9 mouse cellular contexts compared by ENCODE assay signal in genomic region chr10:9674561-9675521, GRCm38 (mm10). TPM values are rescaled to one million over a fixed set of nuclear protein-coding genes. Genes with fewer than 3 reads are reported as not detected.
A peak's percentile ranks its signal among the peaks of the same experiment; 100 is the strongest.
DNase-seq lines count a peak whose midpoint lies in the region; ATAC-seq and TF ChIP-seq lines count a peak whose summit lies in the region.
"Had no signal": no experiment of that assay in that cellular context is flagged by ENCODE, and none has a peak within 500 bp of the region (broad histone marks: within the 10 kb centered on the region; RNA-seq: fewer than 3 reads in every experiment).

Samd5 (minus strand) TSS chr10:9675208.

- peak; percentile 15 for DNase-seq in kidney, adult 11 months
- no peak for DNase-seq in kidney, adult 8-10 months
- DNase-seq in embryonic facial prominence, embryonic 11.5 days (ENCODE audit: low spot score): peak; percentile 72
- DNase-seq in heart, adult 2 months: peak; percentile 83
- DNase-seq in kidney, adult 9 months: peak; percentile 4
- DNase-seq in liver, embryonic 11.5 days (ENCODE audit: low spot score): peak; percentile 57
- DNase-seq in urinary bladder, postnatal 14 days (ENCODE audit: low spot score): peak; percentile 52

- H3K9me3 ChIP-seq in embryonic facial prominence, embryonic 11.5 days (replicated peaks; ENCODE audit: control insufficient read depth, low read length): no peaks in the 10 kb centered on the region
- H3K9me3 ChIP-seq in liver, embryonic 11.5 days (ENCODE audit: control insufficient read depth, low read length): no peaks in the 10 kb centered on the region
- no peaks in the 10 kb centered on the region for H3K9me3 ChIP-seq in midbrain, embryonic 16.5 days (replicated peaks; ENCODE audit: control insufficient read depth, low read length, poor library complexity, severe bottlenecking)

- H3K27ac ChIP-seq in embryonic facial prominence, embryonic 11.5 days (replicated peaks; ENCODE audit: low read depth, low read length): no peak within 1 kb of the TSS
- peak within 1 kb of the TSS; percentile 58 for H3K27ac ChIP-seq in heart, adult 2 months
- H3K27ac ChIP-seq in liver, embryonic 11.5 days (ENCODE audit: low read depth, low read length): peak within 1 kb of the TSS; percentile 25; the same call in 1 of the 2 replicates
- peak within 1 kb of the TSS; percentile 87 for H3K27ac ChIP-seq in midbrain, embryonic 16.5 days (ENCODE audit: low read length)

- WGBS in embryonic facial prominence, embryonic 11.5 days: under 1% methylated on average over 83 of the region's 91 CpGs
- WGBS in heart, adult 2 months: under 1% methylated on average over 91 of the region's 91 CpGs
- 1% methylated on average over 89 of the region's 91 CpGs for WGBS in liver, embryonic 11.5 days
- under 1% methylated on average over 90 of the region's 91 CpGs for WGBS in midbrain, embryonic 16.5 days

- TF ChIP-seq EP300 in heart, adult 2 months (IDR thresholded peaks at IDR 0.05; ENCODE audit: insufficient read depth, low read depth, low read length): no peak

- H3K4me2 ChIP-seq in embryonic facial prominence, embryonic 11.5 days (ENCODE audit: low read depth, low read length): peak within 1 kb of the TSS; percentile 99
- H3K4me2 ChIP-seq in liver, embryonic 11.5 days: peak within 1 kb of the TSS; percentile 69
- peak within 1 kb of the TSS; percentile 82 for H3K4me2 ChIP-seq in midbrain, embryonic 16.5 days (ENCODE audit: low read length)

- no peaks in the 10 kb centered on the region for H3K4me1 ChIP-seq in embryonic facial prominence, embryonic 11.5 days (ENCODE audit: control insufficient read depth, insufficient read depth, low read length)
- H3K4me1 ChIP-seq in heart, adult 2 months (ENCODE audit: control insufficient read depth, insufficient read depth, low read length): no peaks in the 10 kb centered on the region; the same call in 1 of the 2 replicates
- peaks cover 4% of the 10 kb centered on the region for H3K4me1 ChIP-seq in liver, embryonic 11.5 days (replicated peaks; ENCODE audit: control insufficient read depth, insufficient read depth, low read length)
- peaks cover 33% of the 10 kb centered on the region for H3K4me1 ChIP-seq in midbrain, embryonic 16.5 days (ENCODE audit: control insufficient read depth, insufficient read depth, low read length)

- 0 out of 2 replicates have a peak, but pooled peaks cover 4% of the 10 kb centered on the region for H3K27me3 ChIP-seq in embryonic facial prominence, embryonic 11.5 days (ENCODE audit: control insufficient read depth, insufficient read depth, low read length)
- no peaks in the 10 kb centered on the region for H3K27me3 ChIP-seq in heart, adult 2 months (ENCODE audit: control insufficient read depth, insufficient read depth, low read length)
- H3K27me3 ChIP-seq in liver, embryonic 11.5 days (replicated peaks; ENCODE audit: control insufficient read depth, insufficient read depth, low read length): peaks cover 40% of the 10 kb centered on the region
- H3K27me3 ChIP-seq in midbrain, embryonic 16.5 days (ENCODE audit: control insufficient read depth, insufficient read depth, low read depth, low read length): no peaks in the 10 kb centered on the region

- ATAC-seq in embryonic facial prominence, embryonic 11.5 days (replicated peaks; ENCODE audit: insufficient number of reproducible peaks, low FRiP score, low TSS enrichment, low read depth): peak; percentile 78
- ATAC-seq in liver, embryonic 11.5 days (replicated peaks; ENCODE audit: low FRiP score): peak; percentile 65
- peak; percentile 70 for ATAC-seq in midbrain, embryonic 16.5 days

- no peaks in the 10 kb centered on the region for H3K79me2 ChIP-seq in heart, adult 2 months (replicated peaks; ENCODE audit: control insufficient read depth, insufficient read depth, low read length)

- peak within 1 kb of the TSS; percentile 67 for H3K4me3 ChIP-seq in embryonic facial prominence, embryonic 11.5 days (ENCODE audit: low read depth, low read length)
- H3K4me3 ChIP-seq in heart, adult 2 months: peak within 1 kb of the TSS; percentile 77
- peak within 1 kb of the TSS; percentile 58 for H3K4me3 ChIP-seq in liver, embryonic 11.5 days (ENCODE audit: low read depth, low read length)
- peak within 1 kb of the TSS; percentile 81 for H3K4me3 ChIP-seq in midbrain, embryonic 16.5 days (ENCODE audit: low read depth, low read length)

- peak within 1 kb of the TSS; percentile 60 for H3K9ac ChIP-seq in embryonic facial prominence, embryonic 11.5 days (replicated peaks; ENCODE audit: low read length)
- H3K9ac ChIP-seq in heart, adult 2 months (ENCODE audit: low read depth, low read length): peak within 1 kb of the TSS; percentile 77
- 0 out of 2 replicates have a peak within 1 kb of the TSS, but pooled peaks have one; percentile 1 for H3K9ac ChIP-seq in liver, embryonic 11.5 days (ENCODE audit: low read depth, low read length)
- H3K9ac ChIP-seq in midbrain, embryonic 16.5 days (ENCODE audit: low read depth, low read length): peak within 1 kb of the TSS; percentile 96

- TF ChIP-seq CTCF in heart, adult 2 months (IDR thresholded peaks at IDR 0.05): peak; percentile 40

- TF ChIP-seq POLR2A in heart, adult 2 months (IDR thresholded peaks at IDR 0.05; ENCODE audit: insufficient read depth, low read depth, low read length): peak; percentile 36; the same call in 1 of the 2 replicates

- intact Hi-C loops in heart, adult 2 months (cut with DNase I): loop anchor here (2.0 to 10.0 kb wide), 4 partner anchors 82 to 603 kb away; no protein-coding TSS in a partner anchor

- H3K36me3 ChIP-seq in embryonic facial prominence, embryonic 11.5 days (replicated peaks; ENCODE audit: control insufficient read depth, insufficient read depth, low read depth, low read length): no peaks in the 10 kb centered on the region
- no peaks in the 10 kb centered on the region; the same call in 1 of the 2 replicates for H3K36me3 ChIP-seq in heart, adult 2 months (ENCODE audit: control insufficient read depth, insufficient read depth, low read length)
- H3K36me3 ChIP-seq in liver, embryonic 11.5 days (ENCODE audit: control insufficient read depth, insufficient read depth, low read length): no peaks in the 10 kb centered on the region
- H3K36me3 ChIP-seq in midbrain, embryonic 16.5 days (ENCODE audit: control insufficient read depth, insufficient read depth, low read length): no peaks in the 10 kb centered on the region

RNA-seq across cellular contexts. Expression of gene Samd5, which starts in this region (rescaled TPM):
- polyA plus RNA-seq in embryonic facial prominence, embryonic 11.5 days (2014; fragmentation: Nextera tagmentation; extraction: Ambion mirVana): 5.9 and 7.8 TPM in 2 replicates
- total RNA-seq in heart, adult 2 months (2021): 1 to 10 TPM; 3.0 to 3.8 TPM
- 1.2 and 1.7 TPM in 2 replicates for polyA plus RNA-seq in heart, adult 2 months (2012; rRNA removed)
- 3.3 and 4.6 TPM in 2 replicates for polyA plus RNA-seq in liver, embryonic 11.5 days (2014; fragmentation: Nextera tagmentation; extraction: Ambion mirVana)
- polyA plus RNA-seq in midbrain, embryonic 16.5 days (2015; fragmentation: Nextera tagmentation; extraction: Ambion mirVana): 7.7 and 8.7 TPM in 2 replicates
- polyA plus RNA-seq: C2C12 had no signal

Comparison
In these comparisons a context has a peak if more than half of its experiments do, and no peak if none do; other contexts are left out.
1. DNase-seq: peak in kidney, adult 11 months (single experiment), embryonic facial prominence, embryonic 11.5 days (single experiment), heart, adult 2 months (2 of 2), kidney, adult 9 months (single experiment), liver, embryonic 11.5 days (single experiment) and urinary bladder, postnatal 14 days (single experiment); none in kidney, adult 8-10 months (0 of 2).
2. H3K9ac ChIP-seq: peak in every context shown above with its lines; median percentile 96 in midbrain, embryonic 16.5 days; 77 in heart, adult 2 months; 60 in embryonic facial prominence, embryonic 11.5 days; 1 in liver, embryonic 11.5 days.
3. Peak in every context shown above with its lines, with median percentiles within 50 percentile points of each other: ATAC-seq, H3K4me2 ChIP-seq and H3K4me3 ChIP-seq.